Mouse (Mus musculus): ENCODE measurements around the gene Fxyd1.

GRCm38 (mm10) chr7:31072326-31072725, 15.3 kb upstream of the Fxyd1 start:
- TF ChIP-seq CTCF (IDR thresholded peaks at IDR 0.05; ENCODE audit: insufficient read depth, low read depth, low read length) (no peak), POLR2A (IDR thresholded peaks at IDR 0.05; ENCODE audit: insufficient read depth, low read depth, low read length) (no peak)
